Mouse (Mus musculus): ENCODE data around the gene Fosb.

Fosb gene

GRCm38 (mm10) chr7:19267051-19267450 lies 42.8 kb downstream of the Fosb start:
- in situ Hi-C loops (cut with MboI; ENCODE audit: low pct_unique_long_range_greater_than_20kb in 1 of 2, low sequenced_read_pairs in 2 of 2, unreplicated experiment in 1 of 2): no loop called here

DNA sequence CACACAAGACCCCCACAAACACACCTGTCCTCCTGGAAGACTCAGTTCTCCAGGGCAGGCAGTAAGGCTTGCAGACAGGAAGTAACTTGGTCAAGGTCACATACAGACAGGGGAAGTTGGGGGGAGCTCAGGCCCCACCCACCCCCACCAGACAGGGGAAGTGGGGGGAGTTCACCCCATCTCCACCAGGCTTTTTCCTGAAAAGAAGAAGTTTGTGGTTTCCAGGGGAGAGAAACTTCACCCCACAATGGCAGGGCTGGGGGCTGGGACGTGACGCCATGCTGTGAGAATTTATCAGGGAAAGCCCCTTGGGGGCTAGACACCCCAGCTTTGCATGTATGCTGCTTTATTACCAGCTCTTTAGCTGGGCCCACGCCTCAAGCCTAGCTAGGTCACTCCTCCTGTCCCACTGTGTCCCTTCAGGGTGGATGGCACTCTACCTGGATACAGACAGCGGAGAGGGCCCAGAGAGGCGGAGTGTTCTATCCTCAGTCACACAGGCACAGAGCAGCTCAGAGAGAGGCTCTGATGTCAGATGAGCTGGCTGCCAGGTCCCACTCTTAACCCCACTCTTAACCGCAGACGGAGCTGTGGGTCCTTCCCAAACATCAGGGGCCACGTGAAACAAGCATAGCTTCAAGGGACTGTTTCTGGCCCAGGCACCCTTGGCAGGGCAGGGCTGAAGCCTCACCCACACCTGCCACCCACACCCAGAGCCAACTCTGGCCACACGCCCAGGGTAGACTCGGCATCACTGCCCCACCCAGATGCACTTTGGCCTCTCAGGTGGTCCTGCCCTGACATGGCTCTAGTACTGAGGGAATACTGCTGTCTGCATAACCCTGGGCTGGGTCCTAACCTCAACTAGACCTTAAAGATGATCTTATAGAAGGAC lies 43.7 kb downstream of the Fosb start:
- in situ Hi-C loops (cut with MboI; ENCODE audit: low pct_unique_long_range_greater_than_20kb in 1 of 2, low sequenced_read_pairs in 2 of 2, unreplicated experiment in 1 of 2): no loop called here

DNA sequence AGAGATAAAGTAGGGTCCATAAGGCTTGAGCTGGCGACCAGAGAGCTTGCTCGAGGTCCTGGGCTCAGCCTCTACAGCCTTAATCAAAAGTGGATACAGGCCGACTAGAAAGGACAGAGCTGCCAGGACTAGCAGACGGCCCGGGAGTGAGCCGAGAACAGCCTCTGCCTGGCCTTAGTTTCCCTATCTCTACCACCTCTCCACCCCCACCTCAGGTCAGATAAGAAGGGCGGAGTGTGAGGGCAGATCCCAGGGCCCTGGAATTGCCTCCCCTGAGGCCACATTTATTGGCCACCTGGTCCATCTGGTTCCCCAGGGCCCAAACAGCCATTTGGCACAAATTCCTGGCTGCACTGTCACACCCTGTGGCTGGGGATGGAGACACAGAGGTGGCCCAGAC lies 44.7 kb downstream of the Fosb start:
- in situ Hi-C loops (cut with MboI; ENCODE audit: low pct_unique_long_range_greater_than_20kb in 1 of 2, low sequenced_read_pairs in 2 of 2, unreplicated experiment in 1 of 2): no loop called here

- in situ Hi-C loops (cut with MboI; ENCODE audit: low pct_unique_long_range_greater_than_20kb in 1 of 2, low sequenced_read_pairs in 2 of 2, unreplicated experiment in 1 of 2): no loop called here
Observed at GRCm38 (mm10) chr7:19258336-19258735, 51.5 kb downstream of the Fosb start.

- in situ Hi-C loops (cut with MboI; ENCODE audit: low pct_unique_long_range_greater_than_20kb in 1 of 2, low sequenced_read_pairs in 2 of 2, unreplicated experiment in 1 of 2): no loop called here
Observed at GRCm38 (mm10) chr7:19257390-19258022, 52.3 kb downstream of the Fosb start.

GRCm38 (mm10) chr7:19256567-19256966 lies 53.3 kb downstream of the Fosb start:
- in situ Hi-C loops (cut with MboI; ENCODE audit: low pct_unique_long_range_greater_than_20kb in 1 of 2, low sequenced_read_pairs in 2 of 2, unreplicated experiment in 1 of 2): no loop called here

- in situ Hi-C loops (cut with MboI; ENCODE audit: low pct_unique_long_range_greater_than_20kb in 1 of 2, low sequenced_read_pairs in 2 of 2, unreplicated experiment in 1 of 2): no loop called here
Observed at GRCm38 (mm10) chr7:19255395-19255794, 54.5 kb downstream of the Fosb start.

- in situ Hi-C loops (cut with MboI; ENCODE audit: low pct_unique_long_range_greater_than_20kb in 1 of 2, low sequenced_read_pairs in 2 of 2, unreplicated experiment in 1 of 2): no loop called here
Observed at GRCm38 (mm10) chr7:19253437-19253836, 56.4 kb downstream of the Fosb start.
